Mouse (Mus musculus) testis, adult 2 months (tissue): ENCODE measurements around the gene Mrps15. TPM values are rescaled to one million over a fixed set of nuclear protein-coding genes. Genes with fewer than 3 reads are reported as not detected.

Experiments used
- H3K27ac ChIP-seq: fragments of 200-500 bp; 2 replicates; pipeline ENCODE4 v1.5.1; 2012; ENCODE audit warnings: low read depth, low read length; ENCODE audit not compliant: control insufficient read depth, insufficient read depth
- H3K27me3 ChIP-seq: fragments of 200-500 bp; 2 replicates; pipeline ENCODE4 v1.6.1; 2012; ENCODE audit warnings: mild to moderate bottlenecking, low read length, moderate library complexity; ENCODE audit not compliant: control insufficient read depth, insufficient read depth
- H3K36me3 ChIP-seq: fragments of 200-500 bp; 2 replicates; pipeline ENCODE4 v1.6.1; 2012; ENCODE audit warnings: mild to moderate bottlenecking, low read length; ENCODE audit not compliant: control insufficient read depth, insufficient read depth
- H3K4me1 ChIP-seq: fragments of 200-500 bp; 2 replicates; pipeline ENCODE4 v1.6.1; 2012; ENCODE audit warnings: low read length; ENCODE audit not compliant: control insufficient read depth, insufficient read depth
- H3K4me3 ChIP-seq: fragments of 200-500 bp; 2 replicates; pipeline ENCODE4 v1.5.1; 2012; ENCODE audit warnings: low read depth, mild to moderate bottlenecking, low read length, moderate library complexity, mixed read lengths; ENCODE audit not compliant: control insufficient read depth
- CTCF ChIP-seq: fragments of 200-500 bp; IDR thresholded peaks from 2 replicates; pipeline ENCODE4 v1.5.1; 2012; ENCODE audit warnings: low read depth, mild to moderate bottlenecking, inconsistent platforms, low read length, moderate library complexity; ENCODE audit not compliant: control insufficient read depth, insufficient read depth, insufficient replicate concordance
- POLR2A ChIP-seq: fragments of 200-500 bp; IDR thresholded peaks from 2 replicates; pipeline ENCODE4 v1.6.1; 2012; ENCODE audit warnings: low read depth, mild to moderate bottlenecking, inconsistent platforms, low read length, moderate library complexity; ENCODE audit not compliant: control insufficient read depth
- polyA plus RNA-seq: library from polyadenylated mRNA; depleted of rRNA; stranded (reverse); fragments of >200 nt; gene quantifications from 2 replicates; pipeline ENCODE4 v1.2.3, GENCODE M21; 2012; rRNA removed

The Mrps15 gene
- 30.4 and 33.9 TPM in 2 replicates for polyA plus RNA-seq

GRCm38 (mm10) chr4:126046851-126047585 is at the start of gene Mrps15:
Mrps15 (plus strand) TSS chr4:126046925.
- TF ChIP-seq CTCF = no peak
- TF ChIP-seq POLR2A = peak; percentile 76
- Histone ChIP-seq H3K4me3 (peak within 1 kb of the TSS; percentile 87), H3K27me3 (no peaks in the 10 kb centered on the region), H3K4me1 (peaks cover 2% of the 10 kb centered on the region; the same call in 1 of the 2 replicates), H3K36me3 (no peaks in the 10 kb centered on the region), H3K27ac (peak within 1 kb of the TSS; percentile 68)

GRCm38 (mm10) chr4:125997826-125998225 is 48.9 kb upstream of the Mrps15 start:
- TF ChIP-seq CTCF (no peak), POLR2A (no peak)
- Histone ChIP-seq H3K27ac (no peak overlapping the region), H3K4me3 (no peak overlapping the region), H3K27me3 (no peaks in the 10 kb centered on the region), H3K36me3 (no peaks in the 10 kb centered on the region), H3K4me1 (no peaks in the 10 kb centered on the region)

- H3K4me3 ChIP-seq = no peak overlapping the region
- H3K36me3 ChIP-seq = no peaks in the 10 kb centered on the region
- H3K27ac ChIP-seq = no peak overlapping the region
- H3K27me3 ChIP-seq = no peaks in the 10 kb centered on the region
- no peaks in the 10 kb centered on the region for H3K4me1 ChIP-seq
- TF ChIP-seq POLR2A (no peak), CTCF (no peak)
Measured at GRCm38 (mm10) chr4:126001311-126002199, 45.2 kb upstream of the Mrps15 start.

GRCm38 (mm10) chr4:126017676-126018332 is 28.9 kb upstream of the Mrps15 start:
- Histone ChIP-seq H3K4me3 (no peak overlapping the region), H3K36me3 (no peaks in the 10 kb centered on the region), H3K4me1 (no peaks in the 10 kb centered on the region), H3K27me3 (no peaks in the 10 kb centered on the region), H3K27ac (no peak overlapping the region)
- TF ChIP-seq CTCF = no peak
- no peak for TF ChIP-seq POLR2A

GRCm38 (mm10) chr4:126018966-126019538 is 27.7 kb upstream of the Mrps15 start:
- Histone ChIP-seq H3K4me3 (no peak overlapping the region), H3K27ac (no peak overlapping the region), H3K27me3 (no peaks in the 10 kb centered on the region), H3K4me1 (no peaks in the 10 kb centered on the region), H3K36me3 (no peaks in the 10 kb centered on the region)
- TF ChIP-seq POLR2A = no peak
- TF ChIP-seq CTCF = no peak

- no peak within 1 kb of the TSS for H3K27ac ChIP-seq
- no peaks in the 10 kb centered on the region for H3K36me3 ChIP-seq
- H3K4me1 ChIP-seq = peaks cover 6% of the 10 kb centered on the region
- H3K4me3 ChIP-seq = no peak within 1 kb of the TSS
- TF ChIP-seq POLR2A (no peak), CTCF (no peak)
- no peaks in the 10 kb centered on the region for H3K27me3 ChIP-seq
Measured at GRCm38 (mm10) chr4:126024303-126024900, 22.3 kb upstream of the Mrps15 start, which contains the start of gene Csf3r. Csf3r (plus strand) TSS chr4:126024550.
